Mouse (Mus musculus) embryonic fibroblast, embryonic 13.5 days (primary cell): Measurements from ENCODE around the gene Psmc1. TPM values are rescaled to one million over a fixed set of nuclear protein-coding genes. Genes with fewer than 3 reads are reported as not detected.

Experiments used
- H3K27ac ChIP-seq: 2 replicates; pipeline ENCODE4 v1.5.1; 2012; ENCODE audit warnings: low read length, control low read depth, inconsistent platforms; ENCODE audit not compliant: insufficient read depth
- H3K4me1 ChIP-seq: 2 replicates; pipeline ENCODE4 v1.6.1; 2011; ENCODE audit warnings: low read length; ENCODE audit not compliant: control insufficient read depth, insufficient read depth
- H3K4me3 ChIP-seq: 2 replicates; pipeline ENCODE4 v1.5.1; 2011; ENCODE audit warnings: mild to moderate bottlenecking, control low read depth, low read length; ENCODE audit not compliant: insufficient read depth
- CTCF ChIP-seq: IDR thresholded peaks from 2 replicates; pipeline ENCODE4 v1.5.1; 2011; ENCODE audit warnings: mild to moderate bottlenecking, control low read depth, low read length, moderate library complexity, borderline replicate concordance; ENCODE audit not compliant: insufficient read depth
- POLR2A ChIP-seq: IDR thresholded peaks from 2 replicates; pipeline ENCODE4 v1.6.1; 2011; ENCODE audit warnings: low read depth, mild to moderate bottlenecking, control low read depth, low read length, moderate library complexity
- polyA plus RNA-seq: library from polyadenylated mRNA; stranded (reverse); fragments of >200 nt; gene quantifications from 2 replicates; pipeline ENCODE4 v1.2.4, GENCODE M21; 2011; ENCODE audit warnings: low read depth; ENCODE audit not compliant: missing spikeins, insufficient read length

Gene Psmc1
- polyA plus RNA-seq, 1 experiment: 290 TPM

GRCm38 (mm10) chr12:100166939-100167338 is 57.0 kb downstream of the Psmc1 start:
- no peak overlapping the region for H3K27ac ChIP-seq
- H3K4me3 ChIP-seq: no peak overlapping the region
- H3K4me1 ChIP-seq: 0 out of 2 replicates have a peak, but pooled peaks cover 2% of the 10 kb centered on the region
- TF ChIP-seq POLR2A: no peak
- no peak for TF ChIP-seq CTCF

GRCm38 (mm10) chr12:100167502-100167901 is 57.5 kb downstream of the Psmc1 start:
- H3K27ac ChIP-seq: no peak overlapping the region

GRCm38 (mm10) chr12:100167931-100168871 is 58.2 kb downstream of the Psmc1 start:
- TF ChIP-seq POLR2A (0 out of 2 replicates have a peak, but pooled peaks have one; percentile 15), CTCF (no peak)
- Histone ChIP-seq H3K4me1 (0 out of 2 replicates have a peak, but pooled peaks cover 2% of the 10 kb centered on the region), H3K4me3 (no peak overlapping the region), H3K27ac (no peak overlapping the region; the same call in 1 of the 2 replicates)

More at GRCm38 (mm10) chr12:100167502-100167901, 57.5 kb downstream of the Psmc1 start:
- no peak for TF ChIP-seq POLR2A
- TF ChIP-seq CTCF: no peak
- 0 out of 2 replicates have a peak, but pooled peaks cover 2% of the 10 kb centered on the region for H3K4me1 ChIP-seq
- H3K4me3 ChIP-seq: no peak overlapping the region

GRCm38 (mm10) chr12:100172481-100172880 is 62.5 kb downstream of the Psmc1 start:
- no peak for TF ChIP-seq CTCF
- no peak for TF ChIP-seq POLR2A
- Histone ChIP-seq H3K4me3 (no peak overlapping the region), H3K4me1 (peaks cover 2% of the 10 kb centered on the region; the same call in 1 of the 2 replicates), H3K27ac (no peak overlapping the region)

Other genes starting within 250 kb of the Psmc1 start
- gene Efcab11, start 225.7 kb upstream of the Psmc1 start, polyA plus RNA-seq: 5.5 and 5.8 TPM in 2 replicates
- 23.6 and 24.8 TPM in 2 replicates for gene Tdp1, start 225.6 kb upstream of the Psmc1 start, polyA plus RNA-seq
- gene Kcnk13, start 145.7 kb upstream of the Psmc1 start, polyA plus RNA-seq: not detected in 2 replicates
- 7.1 and 8.1 TPM in 2 replicates for gene Nrde2, start 49.5 kb downstream of the Psmc1 start, polyA plus RNA-seq
- 594 and 640 TPM in 2 replicates for gene Calm1, start 89.3 kb downstream of the Psmc1 start, polyA plus RNA-seq